Mouse (Mus musculus): ENCODE measurements at regions not wholly inside any gene's neighbourhood (a gene's known extent, or its start where the extent isn't known, plus 50 kb on each side); places are given as distances from the start of the nearest gene placed in this dataset.
"Not testable (repeated sequence)": the region's sequence is repeated elsewhere in the genome, so short reads cannot be mapped to it uniquely, and the experiment has no call there.

GRCm38 (mm10) chr3:117265790-117266189 is 94.9 kb downstream of the Plppr4 start:
- no peak overlapping the region for H3K9ac ChIP-seq
- H3K36me3 ChIP-seq = no peaks in the 10 kb centered on the region
- no peak for ATAC-seq (ENCODE audit: low FRiP score)
- H3K9me3 ChIP-seq = no peaks in the 10 kb centered on the region
- 94% methylated on average over 9 of the region's 9 CpGs for WGBS
- H3K4me3 ChIP-seq = no peak overlapping the region
- H3K4me2 ChIP-seq = no peak overlapping the region
- H3K4me1 ChIP-seq (replicated peaks) = no peaks in the 10 kb centered on the region
- H3K27me3 ChIP-seq = no peaks in the 10 kb centered on the region
- H3K27ac ChIP-seq = no peak overlapping the region

GRCm38 (mm10) chr3:117247833-117248232 is 112.8 kb downstream of the Plppr4 start:
- Histone ChIP-seq H3K4me2 (no peak overlapping the region), H3K9ac (no peak overlapping the region), H3K27me3 (no peaks in the 10 kb centered on the region), H3K4me3 (no peak overlapping the region), H3K36me3 (no peaks in the 10 kb centered on the region), H3K4me1 (replicated peaks) (no peaks in the 10 kb centered on the region), H3K27ac (no peak overlapping the region), H3K9me3 (no peaks in the 10 kb centered on the region)
- ATAC-seq (ENCODE audit: low FRiP score) = no peak

- 94% methylated on average over 6 of the region's 6 CpGs for WGBS
- ATAC-seq (ENCODE audit: low FRiP score) = no peak
- H3K4me1 ChIP-seq (replicated peaks) = no peaks in the 10 kb centered on the region
Observed at GRCm38 (mm10) chr3:117241810-117242209, 118.9 kb downstream of the Plppr4 start.

GRCm38 (mm10) chr3:117226616-117227015 is 134.1 kb downstream of the Plppr4 start:
- H3K4me1 ChIP-seq (replicated peaks) = no peaks in the 10 kb centered on the region
- H3K4me2 ChIP-seq = no peak overlapping the region
- WGBS = 93% methylated on average over 3 of the region's 3 CpGs
- H3K9me3 ChIP-seq = no peaks in the 10 kb centered on the region
- no peak overlapping the region for H3K9ac ChIP-seq
- H3K36me3 ChIP-seq = no peaks in the 10 kb centered on the region
- H3K4me3 ChIP-seq = no peak overlapping the region
- no peak overlapping the region for H3K27ac ChIP-seq
- H3K27me3 ChIP-seq = no peaks in the 10 kb centered on the region
- no peak for ATAC-seq (ENCODE audit: low FRiP score)

More at GRCm38 (mm10) chr3:117241810-117242209, 118.9 kb downstream of the Plppr4 start:
- no peaks in the 10 kb centered on the region for H3K27me3 ChIP-seq
- H3K27ac ChIP-seq = no peak overlapping the region
- peaks cover 3% of the 10 kb centered on the region; the same call in 1 of the 2 replicates for H3K9me3 ChIP-seq
- no peaks in the 10 kb centered on the region for H3K36me3 ChIP-seq
- no peak overlapping the region for H3K9ac ChIP-seq
- no peak overlapping the region for H3K4me3 ChIP-seq
- H3K4me2 ChIP-seq = no peak overlapping the region

GRCm38 (mm10) chr3:117225041-117225440 is 135.6 kb downstream of the Plppr4 start:
- Histone ChIP-seq H3K27ac (no peak overlapping the region), H3K4me1 (replicated peaks) (no peaks in the 10 kb centered on the region), H3K9ac (no peak overlapping the region), H3K36me3 (no peaks in the 10 kb centered on the region), H3K27me3 (no peaks in the 10 kb centered on the region), H3K9me3 (no peaks in the 10 kb centered on the region), H3K4me3 (no peak overlapping the region), H3K4me2 (no peak overlapping the region)
- 88% methylated on average over 2 of the region's 2 CpGs for WGBS
- no peak for ATAC-seq (ENCODE audit: low FRiP score)

- ATAC-seq (ENCODE audit: low FRiP score) = no peak
- Histone ChIP-seq H3K9me3 (no peaks in the 10 kb centered on the region), H3K4me3 (no peak overlapping the region), H3K9ac (no peak overlapping the region), H3K27me3 (no peaks in the 10 kb centered on the region), H3K4me2 (no peak overlapping the region), H3K36me3 (no peaks in the 10 kb centered on the region), H3K27ac (no peak overlapping the region), H3K4me1 (replicated peaks) (no peaks in the 10 kb centered on the region)
- 67% methylated on average over 1 of the region's 1 CpGs for WGBS
Observed at GRCm38 (mm10) chr3:117217952-117218351, 142.7 kb downstream of the Plppr4 start.

GRCm38 (mm10) chr3:117191903-117192302 is 168.8 kb downstream of the Plppr4 start:
- no peak overlapping the region for H3K4me2 ChIP-seq
- no peak overlapping the region for H3K9ac ChIP-seq
- peaks cover 4% of the 10 kb centered on the region for H3K4me1 ChIP-seq (replicated peaks)
- no peaks in the 10 kb centered on the region for H3K27me3 ChIP-seq
- H3K27ac ChIP-seq = no peak overlapping the region
- no peaks in the 10 kb centered on the region for H3K9me3 ChIP-seq
- WGBS = 94% methylated on average over 1 of the region's 1 CpGs
- no peaks in the 10 kb centered on the region for H3K36me3 ChIP-seq
- ATAC-seq (ENCODE audit: low FRiP score) = no peak
- no peak overlapping the region for H3K4me3 ChIP-seq

GRCm38 (mm10) chr3:117188782-117189500 is 171.7 kb downstream of the Plppr4 start:
- Histone ChIP-seq H3K9me3 (no peaks in the 10 kb centered on the region), H3K9ac (no peak overlapping the region), H3K27me3 (no peaks in the 10 kb centered on the region), H3K27ac (no peak overlapping the region), H3K36me3 (no peaks in the 10 kb centered on the region), H3K4me1 (replicated peaks) (peaks cover 4% of the 10 kb centered on the region), H3K4me3 (no peak overlapping the region), H3K4me2 (no peak overlapping the region)
- WGBS = 38% methylated on average over 3 of the region's 3 CpGs
- peak; percentile 59; the same call in 1 of the 2 replicates for ATAC-seq (ENCODE audit: low FRiP score)

- WGBS = 95% methylated on average over 4 of the region's 4 CpGs
- Histone ChIP-seq H3K4me2 (no peak overlapping the region), H3K27ac (no peak overlapping the region), H3K9ac (no peak overlapping the region), H3K4me3 (no peak overlapping the region), H3K36me3 (no peaks in the 10 kb centered on the region), H3K27me3 (no peaks in the 10 kb centered on the region), H3K9me3 (0 out of 2 replicates have a peak, but pooled peaks cover 3% of the 10 kb centered on the region), H3K4me1 (replicated peaks) (peaks cover under 1% of the 10 kb centered on the region)
- ATAC-seq (ENCODE audit: low FRiP score) = no peak
Observed at GRCm38 (mm10) chr3:117183654-117184184, 177.0 kb downstream of the Plppr4 start.

- no peak overlapping the region for H3K27ac ChIP-seq
- WGBS = 89% methylated on average over 2 of the region's 2 CpGs
- no peaks in the 10 kb centered on the region for H3K36me3 ChIP-seq
- no peaks in the 10 kb centered on the region for H3K4me1 ChIP-seq (replicated peaks)
- H3K9ac ChIP-seq = no peak overlapping the region
- H3K9me3 ChIP-seq = no peaks in the 10 kb centered on the region
- H3K4me3 ChIP-seq = no peak overlapping the region
- no peaks in the 10 kb centered on the region for H3K27me3 ChIP-seq
- no peak for ATAC-seq (ENCODE audit: low FRiP score)
- no peak overlapping the region for H3K4me2 ChIP-seq
Observed at GRCm38 (mm10) chr3:117169740-117170139, 190.9 kb downstream of the Plppr4 start.

- Histone ChIP-seq H3K9ac (no peak overlapping the region), H3K4me3 (no peak overlapping the region), H3K4me1 (replicated peaks) (no peaks in the 10 kb centered on the region), H3K27me3 (no peaks in the 10 kb centered on the region), H3K4me2 (no peak overlapping the region), H3K36me3 (no peaks in the 10 kb centered on the region), H3K9me3 (no peaks in the 10 kb centered on the region), H3K27ac (no peak overlapping the region)
- no peak for ATAC-seq (ENCODE audit: low FRiP score)
- WGBS = 43% methylated on average over 1 of the region's 1 CpGs
Observed at GRCm38 (mm10) chr3:117163046-117163445, 194.3 kb upstream of the Palmd start.

GRCm38 (mm10) chr3:117160689-117161088 is 191.9 kb upstream of the Palmd start:
- WGBS = 96% methylated on average over 3 of the region's 3 CpGs

GRCm38 (mm10) chr3:117155274-117155673 is 186.5 kb upstream of the Palmd start:
- Histone ChIP-seq H3K27me3 (no peaks in the 10 kb centered on the region), H3K4me1 (replicated peaks) (no peaks in the 10 kb centered on the region), H3K9me3 (no peaks in the 10 kb centered on the region), H3K36me3 (no peaks in the 10 kb centered on the region), H3K27ac (no peak overlapping the region), H3K9ac (no peak overlapping the region), H3K4me2 (no peak overlapping the region), H3K4me3 (no peak overlapping the region)
- WGBS = 91% methylated on average over 6 of the region's 6 CpGs
- ATAC-seq (ENCODE audit: low FRiP score) = no peak

More at GRCm38 (mm10) chr3:117160689-117161088, 191.9 kb upstream of the Palmd start:
- not testable (repeated sequence) for H3K36me3 ChIP-seq; ATAC-seq (ENCODE audit: low FRiP score); H3K4me3 ChIP-seq; H3K27me3 ChIP-seq; H3K4me1 ChIP-seq (replicated peaks); H3K27ac ChIP-seq; H3K4me2 ChIP-seq; H3K9ac ChIP-seq; H3K9me3 ChIP-seq
